Mouse (Mus musculus): Measurements from ENCODE around the gene Zfp947. TPM values are rescaled to one million over a fixed set of nuclear protein-coding genes. Genes with fewer than 3 reads are reported as not detected.
"Not testable (repeated sequence)": the region's sequence is repeated elsewhere in the genome, so short reads cannot be mapped to it uniquely, and the experiment has no call there.

Gene Zfp947
- 1 to 10 TPM in 1 of 2 experiments, under 1 TPM in 1; 0.65 to 1.1 TPM for polyA plus RNA-seq (2017; shearing (Covaris generic))

- ATAC-seq: peak; percentile 68
Observed at GRCm38 (mm10) chr17:22165722-22166294, at the start of gene Zfp947. Gene Zfp947 (minus strand): TSS chr17:22166190.

- not testable (repeated sequence) for ATAC-seq
Observed at GRCm38 (mm10) chr17:22165304-22165703, 686 bp downstream of the Zfp947 start.

GRCm38 (mm10) chr17:22153951-22154350 lies 12.0 kb downstream of the Zfp947 start:
- not testable (repeated sequence) for ATAC-seq

- no peak for ATAC-seq
Observed at GRCm38 (mm10) chr17:22118770-22119169, 47.2 kb downstream of the Zfp947 start.

Other genes with a start within 250 kb of the Zfp947 start
- gene Zfp942, start 203.7 kb downstream of the Zfp947 start, polyA plus RNA-seq (2017; shearing (Covaris generic)): 10 to 100 TPM; 31.2 TPM
- 10 to 100 TPM in 1 of 2 experiments, 1 to 10 TPM in 1; 7.0 to 14.1 TPM for gene Zfp943, start 203.6 kb downstream of the Zfp947 start, polyA plus RNA-seq (2017; shearing (Covaris generic))
- 1 to 10 TPM; 4.5 to 5.5 TPM for gene Zfp994, start 59.4 kb upstream of the Zfp947 start, polyA plus RNA-seq (2017; shearing (Covaris generic))
- gene CT030661.1, start 148.6 kb upstream of the Zfp947 start, polyA plus RNA-seq (2017; shearing (Covaris generic)): 10 to 100 TPM; 17.3 to 17.9 TPM
- 10 to 100 TPM; 13.2 TPM for gene Zfp944, start 195.2 kb upstream of the Zfp947 start, polyA plus RNA-seq (2017; shearing (Covaris generic))
- gene Zfp758, start 195.3 kb upstream of the Zfp947 start, polyA plus RNA-seq (2017; shearing (Covaris generic)): 10 to 100 TPM; 12.0 to 15.2 TPM